Mouse (Mus musculus) kidney, adult 2 months (tissue): Measurements from ENCODE around the gene Lmntd1. TPM values are rescaled to one million over a fixed set of nuclear protein-coding genes. Genes with fewer than 3 reads are reported as not detected.

Experiments
- DNase-seq: peaks from one replicate; pipeline ENCODE4 v3.0.0; 2021
- H3K27ac ChIP-seq: fragments of 200-500 bp; 2 replicates; pipeline ENCODE4 v1.5.1; 2012; ENCODE audit warnings: low read depth, low read length, control low read depth, inconsistent platforms; ENCODE audit not compliant: insufficient read depth
- H3K27me3 ChIP-seq: fragments of 200-500 bp; replicated peaks from 2 replicates; pipeline ENCODE4 v1.6.1; 2012; ENCODE audit warnings: mild to moderate bottlenecking, moderate library complexity, low read length, inconsistent platforms; ENCODE audit not compliant: control insufficient read depth, insufficient read depth
- H3K36me3 ChIP-seq: fragments of 200-500 bp; 2 replicates; pipeline ENCODE4 v1.6.1; 2012; ENCODE audit warnings: mild to moderate bottlenecking, moderate library complexity, low read length, inconsistent platforms; ENCODE audit not compliant: control insufficient read depth, insufficient read depth
- H3K4me1 ChIP-seq: fragments of 200-500 bp; 2 replicates; pipeline ENCODE4 v1.6.1; 2011; ENCODE audit warnings: low read length; ENCODE audit not compliant: control insufficient read depth, insufficient read depth
- H3K4me3 ChIP-seq: fragments of 200-500 bp; 2 replicates; pipeline ENCODE4 v1.5.1; 2011; ENCODE audit warnings: mild to moderate bottlenecking, low read depth, low read length, control low read depth; ENCODE audit not compliant: insufficient read depth
- CTCF ChIP-seq: fragments of 200-500 bp; conservative IDR thresholded peaks from 2 replicates; pipeline ENCODE4 v1.5.1; 2011; ENCODE audit warnings: low read depth, mild to moderate bottlenecking, control low read depth, low read length, moderate library complexity, mixed read lengths; ENCODE audit not compliant: insufficient read depth, insufficient read length
- POLR2A ChIP-seq: fragments of 200-500 bp; IDR thresholded peaks from one replicate; pipeline ENCODE4 v1.6.1; 2011; ENCODE audit warnings: low read depth, low read length, control low read depth
- WGBS: fragments of 180-500 bp; shearing (Covaris S2); methylation state at CpG from one replicate; pipeline ENCODE4 v1.1.7; 2018; 5-methylcytosine and 5-hydroxymethylcytosine counted together
- polyA plus RNA-seq: library from polyadenylated mRNA; depleted of rRNA; stranded (reverse); fragments of >200 nt; gene quantifications from 2 replicates; pipeline ENCODE4 v1.2.3, GENCODE M21; 2012; rRNA removed

Gene Lmntd1
- polyA plus RNA-seq, 1 experiment = 0.34 TPM

DNA sequence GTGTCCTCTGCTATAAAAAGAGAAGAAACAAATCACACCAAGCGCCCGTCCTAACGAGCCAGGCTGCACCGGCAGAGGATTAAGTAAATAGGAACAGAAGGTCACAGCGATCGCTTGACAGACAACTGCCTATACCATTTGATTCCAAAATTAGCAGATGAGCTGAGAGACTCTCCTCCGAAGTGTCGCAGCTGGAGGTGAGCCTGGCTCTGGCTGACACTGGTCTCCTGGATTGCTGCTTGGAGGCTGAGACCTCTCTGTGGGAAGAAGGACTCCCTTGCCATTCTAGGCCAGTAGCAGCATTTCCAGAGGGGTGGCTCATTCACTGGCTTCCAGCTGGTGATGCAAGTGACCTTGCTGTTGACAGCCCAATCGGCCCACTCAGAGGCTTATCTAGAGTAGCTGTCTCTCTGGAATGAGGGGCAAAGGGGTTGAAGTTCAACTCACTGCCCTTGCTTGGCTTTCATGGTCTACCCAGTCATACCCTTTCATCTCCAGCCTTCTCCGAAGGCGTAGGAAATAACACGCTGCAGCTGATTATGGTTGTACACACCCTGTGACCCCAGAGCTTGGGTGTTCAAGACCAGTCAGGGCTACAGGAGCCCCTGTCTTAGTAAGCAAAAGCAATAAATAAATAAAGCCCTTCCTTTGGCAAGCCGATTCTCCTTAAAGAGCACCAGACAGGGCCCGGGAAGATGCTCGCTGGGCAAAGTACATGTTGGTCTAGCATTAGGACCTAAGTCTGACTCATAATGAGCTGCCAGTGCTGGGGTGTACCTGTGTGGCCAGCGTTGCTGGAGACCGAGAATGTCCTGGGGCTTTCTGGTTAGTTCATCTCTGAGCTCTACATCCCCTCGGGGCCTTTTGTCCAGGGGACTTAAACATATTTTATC is 278.0 kb downstream of the Lmntd1 start:
- 74% methylated on average over 18 of the region's 18 CpGs for WGBS
- TF ChIP-seq CTCF = no peak
- TF ChIP-seq POLR2A = no peak
- Histone ChIP-seq H3K4me3 (no peak overlapping the region), H3K4me1 (peaks cover 14% of the 10 kb centered on the region; the same call in 1 of the 2 replicates), H3K36me3 (no peaks in the 10 kb centered on the region), H3K27ac (no peak overlapping the region), H3K27me3 (no peaks in the 10 kb centered on the region)
- DNase-seq = peak; percentile 33

DNA sequence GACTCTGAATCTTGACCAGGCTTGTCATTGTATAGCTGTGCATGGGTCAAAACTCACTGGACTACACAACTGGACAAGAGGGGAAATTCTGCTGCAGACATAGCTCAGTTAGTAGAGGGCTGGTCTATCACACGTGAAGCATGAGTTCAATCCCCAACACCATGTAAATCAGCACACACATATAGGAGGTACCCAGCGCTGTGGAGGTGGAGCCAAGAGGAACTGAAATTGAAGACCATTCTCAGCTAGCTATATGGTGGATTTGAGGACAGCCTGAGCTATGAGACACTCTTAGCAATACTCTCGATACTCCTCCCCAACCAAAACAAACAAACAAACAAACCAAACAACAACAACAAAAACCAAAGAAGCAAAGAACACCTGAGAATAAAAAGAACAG is 279.9 kb downstream of the Lmntd1 start:
- no peak for DNase-seq
- Histone ChIP-seq H3K36me3 (no peaks in the 10 kb centered on the region), H3K27me3 (no peaks in the 10 kb centered on the region), H3K4me1 (peaks cover 8% of the 10 kb centered on the region; the same call in 1 of the 2 replicates), H3K27ac (no peak overlapping the region), H3K4me3 (no peak overlapping the region)
- TF ChIP-seq CTCF (no peak), POLR2A (no peak)
- 88% methylated on average over 3 of the region's 3 CpGs for WGBS

DNA sequence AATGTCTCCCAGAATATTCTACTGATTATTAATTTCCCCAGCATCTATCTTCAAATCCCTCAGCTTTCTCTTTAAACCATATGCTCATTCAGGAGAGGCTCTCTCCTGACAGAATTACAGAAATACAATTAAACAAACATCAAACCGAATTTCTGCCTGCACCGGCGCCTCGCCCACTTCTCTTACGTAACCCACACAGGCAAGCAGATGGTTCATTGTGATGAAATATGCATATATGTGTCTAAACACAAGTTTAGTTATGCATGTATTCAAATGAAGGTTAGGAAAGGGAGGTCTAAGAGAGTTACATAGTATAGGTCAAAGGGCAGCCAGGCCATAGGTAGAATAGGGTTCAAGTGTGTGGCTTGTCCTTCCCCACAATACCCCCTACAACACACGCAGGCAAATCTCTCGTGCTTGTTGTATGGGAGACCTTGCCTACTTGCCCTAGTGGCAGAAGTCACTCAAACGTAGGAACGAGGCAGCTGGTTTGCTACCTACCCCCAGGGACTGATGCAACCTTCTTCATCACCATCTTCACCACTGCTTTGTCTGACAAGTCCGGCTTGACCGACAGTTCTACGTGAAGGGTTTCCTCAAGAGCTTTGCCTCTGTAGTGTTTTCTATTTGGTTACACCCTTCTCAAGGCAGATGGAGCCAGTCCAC is 287.8 kb downstream of the Lmntd1 start:
- no peak for DNase-seq
- Histone ChIP-seq H3K36me3 (no peaks in the 10 kb centered on the region), H3K27me3 (no peaks in the 10 kb centered on the region), H3K27ac (no peak overlapping the region), H3K4me1 (no peaks in the 10 kb centered on the region), H3K4me3 (no peak overlapping the region)
- no peak for TF ChIP-seq CTCF
- WGBS = 89% methylated on average over 12 of the region's 12 CpGs

DNA sequence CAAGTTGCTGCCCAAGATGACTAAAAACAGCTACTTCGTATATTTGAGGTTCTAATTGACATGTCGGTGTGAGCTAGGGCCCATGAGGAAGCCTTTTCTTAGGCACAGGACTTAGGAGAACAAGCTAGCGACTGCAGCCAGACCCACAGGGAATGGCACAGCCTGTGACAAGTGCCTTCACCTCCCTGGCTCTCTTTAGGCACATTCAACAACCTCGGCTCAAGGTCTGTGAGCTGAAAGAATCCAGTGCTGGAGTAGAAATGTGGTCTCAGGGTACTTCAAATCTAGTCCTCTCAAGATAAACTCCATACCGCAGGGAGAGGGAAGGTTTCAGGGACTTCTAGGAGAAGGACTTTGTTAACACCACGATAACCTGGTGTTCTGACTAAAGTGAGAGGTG is 289.0 kb downstream of the Lmntd1 start:
- 72% methylated on average over 6 of the region's 6 CpGs for WGBS
- Histone ChIP-seq H3K4me3 (no peak overlapping the region), H3K4me1 (no peaks in the 10 kb centered on the region), H3K27ac (no peak overlapping the region), H3K36me3 (no peaks in the 10 kb centered on the region), H3K27me3 (no peaks in the 10 kb centered on the region)
- TF ChIP-seq CTCF (no peak), POLR2A (no peak)
- no peak for DNase-seq

DNA sequence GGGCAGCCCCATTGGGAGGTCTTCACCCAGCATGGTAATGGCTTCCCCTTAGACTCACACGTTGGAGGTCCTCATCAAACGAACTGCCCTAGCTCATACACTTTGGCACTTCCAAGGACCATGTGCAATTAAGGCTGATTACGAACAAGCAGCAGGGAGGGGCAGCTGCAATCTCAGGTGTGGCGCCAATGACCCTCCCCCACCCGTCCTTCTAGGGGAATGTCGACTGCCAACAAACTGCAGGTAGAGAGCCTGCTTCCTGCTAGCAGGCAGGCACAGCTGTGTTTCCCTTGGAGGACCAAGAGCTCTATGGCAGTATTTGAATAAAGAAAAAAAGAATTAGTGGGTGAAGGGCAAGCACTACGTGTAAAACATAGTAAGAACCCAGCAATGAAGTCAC is 289.6 kb downstream of the Lmntd1 start:
- H3K4me3 ChIP-seq = no peak overlapping the region
- WGBS = 50% methylated on average over 7 of the region's 7 CpGs
- no peak for DNase-seq
- TF ChIP-seq CTCF = no peak
- TF ChIP-seq POLR2A = no peak
- H3K36me3 ChIP-seq = no peaks in the 10 kb centered on the region
- no peaks in the 10 kb centered on the region for H3K4me1 ChIP-seq
- H3K27me3 ChIP-seq = no peaks in the 10 kb centered on the region
- no peak overlapping the region for H3K27ac ChIP-seq

DNA sequence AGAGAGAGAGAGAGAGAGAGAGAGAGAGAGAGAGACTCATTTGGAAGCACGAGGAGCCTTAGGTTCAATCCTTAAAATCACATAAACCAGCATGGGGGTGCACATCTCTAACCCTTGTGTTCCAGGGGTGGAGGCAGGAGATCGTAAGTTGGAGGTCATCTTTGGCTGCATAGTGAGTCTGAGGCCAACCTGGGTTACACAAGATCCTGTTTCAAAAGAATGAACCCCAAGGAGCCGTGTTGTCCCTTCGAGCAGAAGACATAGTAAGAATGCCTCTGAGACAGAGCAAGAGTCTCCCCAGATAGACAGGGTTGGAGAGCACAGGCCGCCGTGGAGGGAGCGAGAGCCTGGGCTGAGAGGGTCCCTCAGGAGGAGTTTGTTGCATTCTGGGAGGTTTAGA is 291.9 kb downstream of the Lmntd1 start:
- H3K4me1 ChIP-seq = no peaks in the 10 kb centered on the region

DNA sequence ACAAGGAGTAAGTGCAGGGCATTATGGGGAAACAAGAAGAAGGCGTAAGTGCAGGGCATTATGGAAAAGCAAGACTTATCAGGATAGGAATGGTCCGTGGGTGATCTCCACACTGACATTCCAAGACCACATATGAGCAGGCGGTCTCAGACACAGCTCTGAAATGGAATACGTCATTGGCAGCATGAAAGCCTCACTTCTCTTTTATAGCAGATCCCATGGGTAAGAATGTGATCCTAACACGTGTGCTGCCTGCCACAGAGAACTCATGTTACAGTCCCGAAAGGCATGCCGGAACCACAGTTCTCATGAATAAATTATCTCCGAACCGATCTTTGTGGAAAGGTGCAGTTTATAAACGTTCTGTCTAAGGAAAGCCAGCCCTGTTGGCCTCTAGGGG is 294.0 kb downstream of the Lmntd1 start:
- DNase-seq = no peak
- Histone ChIP-seq H3K27ac (no peak overlapping the region), H3K4me1 (no peaks in the 10 kb centered on the region), H3K4me3 (no peak overlapping the region), H3K27me3 (no peaks in the 10 kb centered on the region), H3K36me3 (no peaks in the 10 kb centered on the region)
- TF ChIP-seq CTCF (no peak), POLR2A (no peak)
- WGBS = 79% methylated on average over 10 of the region's 10 CpGs

More for the DNA sequence above, 291.9 kb downstream of the Lmntd1 start:
- Histone ChIP-seq H3K4me3 (no peak overlapping the region), H3K36me3 (no peaks in the 10 kb centered on the region), H3K27me3 (no peaks in the 10 kb centered on the region), H3K27ac (no peak overlapping the region)
- DNase-seq = no peak
- 88% methylated on average over 7 of the region's 7 CpGs for WGBS
- TF ChIP-seq CTCF (no peak), POLR2A (no peak)

Other genes starting within 250 kb of the Lmntd1 start
- gene Tuba3b, start 1.4 kb upstream of the Lmntd1 start, polyA plus RNA-seq = 0.17 and 0.58 TPM in 2 replicates
- gene Rassf8, start 132.4 kb upstream of the Lmntd1 start, polyA plus RNA-seq = 26.8 and 33.9 TPM in 2 replicates